Mouse (Mus musculus) neural tube, embryonic 12.5 days (tissue): Measurements from ENCODE around the gene Dlx3. TPM values are rescaled to one million over a fixed set of nuclear protein-coding genes. Genes with fewer than 3 reads are reported as not detected.

ENCODE experiments used
- ATAC-seq: fragments of 200-750 bp; cut with Nextera tagmentation; 2 replicates; pipeline ENCODE4 v1.8.0; 2017; ENCODE audit warnings: low read depth, mild to moderate bottlenecking, moderate TSS enrichment, moderate library complexity; ENCODE audit not compliant: low FRiP score
- H3K27ac ChIP-seq: fragments of 300-500 bp; sonication (generic); 2 replicates; pipeline ENCODE4 v1.5.1; 2016
- H3K27me3 ChIP-seq: fragments of 300-500 bp; sonication (generic); replicated peaks from 2 replicates; pipeline ENCODE4 v1.6.1; 2016; ENCODE audit warnings: mild to moderate bottlenecking
- H3K36me3 ChIP-seq: fragments of 300-500 bp; sonication (generic); 2 replicates; pipeline ENCODE4 v1.6.1; 2016; ENCODE audit warnings: mild to moderate bottlenecking
- H3K4me1 ChIP-seq: fragments of 300-500 bp; sonication (generic); 2 replicates; pipeline ENCODE4 v1.6.1; 2016
- H3K4me2 ChIP-seq: fragments of 300-500 bp; sonication (generic); replicated peaks from 2 replicates; pipeline ENCODE4 v1.6.1; 2016; ENCODE audit warnings: mild to moderate bottlenecking
- H3K4me3 ChIP-seq: fragments of 300-500 bp; sonication (generic); 2 replicates; pipeline ENCODE4 v1.5.1; 2016
- H3K9ac ChIP-seq: fragments of 300-500 bp; sonication (generic); 2 replicates; pipeline ENCODE4 v1.6.1; 2016; ENCODE audit warnings: mild to moderate bottlenecking
- H3K9me3 ChIP-seq: fragments of 300-500 bp; sonication (generic); 2 replicates; pipeline ENCODE4 v1.6.1; 2016; ENCODE audit warnings: mild to moderate bottlenecking
- WGBS: fragments of 180-500 bp; shearing (Covaris S2); methylation state at CpG from one replicate; pipeline ENCODE4 v1.1.7; 2016; 5-methylcytosine and 5-hydroxymethylcytosine counted together
- polyA plus RNA-seq: library from polyadenylated mRNA; unstranded; fragments of >200 nt; fragmentation: Nextera tagmentation; extraction: Ambion mirVana; gene quantifications from 2 replicates; pipeline ENCODE4 v1.2.1, GENCODE M21; 2016

The Dlx3 gene
- polyA plus RNA-seq: 0.81 and 1.2 TPM in 2 replicates

- ATAC-seq: peak; percentile 72
- WGBS: under 1% methylated on average over 55 of the region's 55 CpGs
These were observed at the start of gene Dlx3 for GRCm38 (mm10) chr11:95119990-95120632. TSS of gene Dlx3 (plus strand) at chr11:95120119.

GRCm38 (mm10) chr11:95070140-95071107 lies 49.5 kb upstream of the Dlx3 start:
- Histone ChIP-seq H3K4me1 (peaks cover 8% of the 10 kb centered on the region; the same call in 1 of the 2 replicates), H3K27me3 (peaks cover 13% of the 10 kb centered on the region; the same call in 1 of the 2 replicates), H3K9ac (no peak overlapping the region), H3K4me3 (no peak overlapping the region), H3K27ac (no peak overlapping the region), H3K36me3 (0 out of 2 replicates have a peak, but pooled peaks cover 2% of the 10 kb centered on the region), H3K4me2 (no peak overlapping the region), H3K9me3 (no peaks in the 10 kb centered on the region)
- 68% methylated on average over 8 of the region's 8 CpGs for WGBS
- no peak for ATAC-seq

More at GRCm38 (mm10) chr11:95119990-95120632, at the start of gene Dlx3:
- peaks cover 75% of the 10 kb centered on the region for H3K27me3 ChIP-seq
- peak within 1 kb of the TSS; percentile 41 for H3K4me3 ChIP-seq
- H3K4me2 ChIP-seq: peak within 1 kb of the TSS; percentile 73
- peak within 1 kb of the TSS; percentile 44 for H3K9ac ChIP-seq
- no peak within 1 kb of the TSS for H3K27ac ChIP-seq
- no peaks in the 10 kb centered on the region for H3K36me3 ChIP-seq
- H3K9me3 ChIP-seq: no peaks in the 10 kb centered on the region
- peaks cover 19% of the 10 kb centered on the region for H3K4me1 ChIP-seq

GRCm38 (mm10) chr11:95071266-95071665 lies 48.7 kb upstream of the Dlx3 start:
- peaks cover 14% of the 10 kb centered on the region for H3K4me1 ChIP-seq
- no peak for ATAC-seq
- no peak overlapping the region for H3K9ac ChIP-seq
- 64% methylated on average over 7 of the region's 7 CpGs for WGBS
- peaks cover 22% of the 10 kb centered on the region; the same call in 1 of the 2 replicates for H3K27me3 ChIP-seq
- H3K27ac ChIP-seq: no peak overlapping the region
- H3K9me3 ChIP-seq: no peaks in the 10 kb centered on the region
- no peaks in the 10 kb centered on the region for H3K36me3 ChIP-seq
- H3K4me3 ChIP-seq: no peak overlapping the region
- H3K4me2 ChIP-seq: no peak overlapping the region

- Histone ChIP-seq H3K4me3 (no peak overlapping the region), H3K4me2 (no peak overlapping the region), H3K4me1 (peaks cover 19% of the 10 kb centered on the region), H3K27ac (no peak overlapping the region), H3K36me3 (no peaks in the 10 kb centered on the region), H3K27me3 (peaks cover 29% of the 10 kb centered on the region), H3K9me3 (no peaks in the 10 kb centered on the region), H3K9ac (no peak overlapping the region)
- ATAC-seq: no peak
- WGBS: 67% methylated on average over 8 of the region's 8 CpGs
These were observed 47.8 kb upstream of the Dlx3 start for GRCm38 (mm10) chr11:95072136-95072535.

DNA sequence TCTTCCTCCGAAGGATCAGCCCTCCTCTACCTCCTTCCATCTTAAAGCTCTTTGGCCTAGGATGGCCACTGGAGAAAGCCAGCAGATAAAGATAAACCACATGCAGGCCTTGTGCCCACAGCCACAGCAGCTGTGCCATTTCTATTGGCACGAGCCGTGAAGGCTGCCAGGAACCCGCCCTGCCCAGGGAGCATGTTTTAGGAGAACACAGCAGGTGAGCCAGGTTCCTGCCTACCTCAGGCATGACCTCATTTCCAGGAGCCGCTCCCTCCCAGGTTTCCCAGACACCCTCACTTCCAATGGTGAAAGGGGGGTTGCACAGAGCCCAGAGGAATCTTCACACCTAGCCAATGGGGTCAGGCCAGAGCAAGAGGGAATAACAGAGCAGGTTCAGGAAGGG lies 47.1 kb upstream of the Dlx3 start:
- Histone ChIP-seq H3K4me2 (no peak overlapping the region; the same call in 1 of the 2 replicates), H3K4me1 (peaks cover 20% of the 10 kb centered on the region), H3K27me3 (peaks cover 35% of the 10 kb centered on the region), H3K9me3 (no peaks in the 10 kb centered on the region), H3K4me3 (no peak overlapping the region), H3K36me3 (no peaks in the 10 kb centered on the region), H3K27ac (no peak overlapping the region), H3K9ac (no peak overlapping the region)
- 73% methylated on average over 5 of the region's 5 CpGs for WGBS
- no peak for ATAC-seq

GRCm38 (mm10) chr11:95073835-95074234 lies 46.1 kb upstream of the Dlx3 start:
- 78% methylated on average over 4 of the region's 4 CpGs for WGBS
- ATAC-seq: no peak
- Histone ChIP-seq H3K4me2 (no peak overlapping the region), H3K27me3 (peaks cover 45% of the 10 kb centered on the region), H3K36me3 (no peaks in the 10 kb centered on the region), H3K9ac (no peak overlapping the region), H3K27ac (no peak overlapping the region), H3K9me3 (no peaks in the 10 kb centered on the region), H3K4me1 (peaks cover 20% of the 10 kb centered on the region), H3K4me3 (no peak overlapping the region)

DNA sequence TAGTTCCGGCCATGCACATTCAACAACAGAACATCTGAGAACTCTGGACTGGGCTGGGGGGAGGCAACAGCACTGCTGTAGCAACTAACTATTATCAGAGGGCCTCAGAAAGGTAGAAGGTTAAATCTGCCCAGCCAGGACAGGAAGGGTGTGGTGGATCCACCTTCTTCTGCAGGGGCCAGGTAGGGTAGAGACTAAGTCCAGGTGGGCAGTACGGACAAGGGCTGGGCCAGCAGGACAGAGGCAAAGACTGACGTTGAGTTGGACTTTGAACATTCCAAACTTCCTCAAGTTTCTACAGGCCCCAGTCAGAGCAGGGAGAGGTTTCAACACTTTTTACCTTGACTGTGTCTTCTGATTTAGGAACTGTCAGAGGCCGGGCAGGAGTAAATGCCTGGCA lies 45.2 kb upstream of the Dlx3 start:
- Histone ChIP-seq H3K27me3 (peaks cover 51% of the 10 kb centered on the region), H3K4me3 (no peak overlapping the region), H3K27ac (no peak overlapping the region), H3K9me3 (no peaks in the 10 kb centered on the region), H3K9ac (no peak overlapping the region), H3K4me1 (peaks cover 20% of the 10 kb centered on the region), H3K4me2 (peak overlapping the region; percentile 88), H3K36me3 (no peaks in the 10 kb centered on the region)
- 79% methylated on average over 4 of the region's 4 CpGs for WGBS
- ATAC-seq: no peak

DNA sequence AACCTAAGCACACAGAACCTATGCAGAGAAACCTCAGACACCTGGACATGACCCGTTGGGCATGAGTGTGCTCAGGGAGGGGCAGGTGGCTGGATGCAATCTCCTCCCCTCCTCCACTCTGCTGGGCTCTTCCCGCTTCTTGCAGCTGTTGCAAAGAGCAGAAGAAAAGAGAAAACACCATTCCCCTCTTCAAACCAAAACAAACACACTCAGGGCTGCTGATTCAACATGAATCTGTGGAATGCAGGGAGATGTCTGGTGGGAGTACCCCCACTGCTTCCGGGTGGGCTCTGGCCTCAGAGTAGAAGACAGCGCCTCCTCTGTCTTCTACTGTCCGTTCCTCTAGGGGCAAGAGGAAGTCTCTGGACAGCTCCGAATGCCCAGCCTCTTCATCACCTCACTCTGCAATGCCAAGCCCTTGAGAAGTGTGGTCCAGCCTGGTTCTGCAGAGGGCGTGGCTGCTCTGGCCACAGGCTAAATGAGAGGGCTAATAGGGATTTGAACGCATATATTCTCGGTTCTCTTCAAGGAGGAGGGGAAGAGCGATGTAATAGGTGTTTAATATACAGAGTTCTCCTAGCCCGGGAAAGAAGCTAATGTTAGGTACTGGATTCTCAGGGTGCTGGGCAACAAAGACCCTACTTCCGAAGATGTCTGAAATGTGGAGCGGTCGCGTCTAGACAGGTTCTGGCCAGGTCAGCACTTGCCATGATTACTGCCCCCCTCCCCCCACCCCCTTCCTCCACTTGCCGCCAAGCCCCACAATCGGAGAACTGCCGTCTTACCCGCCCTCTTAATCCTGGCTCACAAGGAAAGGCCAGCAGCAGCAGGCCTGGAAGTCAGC lies 44.5 kb upstream of the Dlx3 start:
- ATAC-seq: no peak
- Histone ChIP-seq H3K9ac (peak overlapping the region; percentile 67), H3K4me1 (peaks cover 20% of the 10 kb centered on the region), H3K4me3 (peak overlapping the region; percentile 59), H3K36me3 (no peaks in the 10 kb centered on the region), H3K4me2 (peak overlapping the region; percentile 88), H3K9me3 (no peaks in the 10 kb centered on the region), H3K27me3 (peaks cover 54% of the 10 kb centered on the region), H3K27ac (no peak overlapping the region)
- 9% methylated on average over 19 of the region's 19 CpGs for WGBS

- peak; percentile 63 for ATAC-seq
- Histone ChIP-seq H3K4me2 (peak overlapping the region; percentile 88), H3K36me3 (no peaks in the 10 kb centered on the region), H3K9me3 (no peaks in the 10 kb centered on the region), H3K9ac (peak overlapping the region; percentile 67), H3K4me1 (peaks cover 20% of the 10 kb centered on the region), H3K4me3 (peak overlapping the region; percentile 59), H3K27ac (no peak overlapping the region), H3K27me3 (peaks cover 54% of the 10 kb centered on the region)
- WGBS: 1% methylated on average over 42 of the region's 42 CpGs
These were observed 43.8 kb upstream of the Dlx3 start for GRCm38 (mm10) chr11:95076041-95076535.

GRCm38 (mm10) chr11:95076536-95077111 lies 43.3 kb upstream of the Dlx3 start, which contains the start of gene Itga3:
TSS of gene Itga3 (minus strand) at chr11:95076801.
- peaks cover 54% of the 10 kb centered on the region for H3K27me3 ChIP-seq
- no peaks in the 10 kb centered on the region for H3K36me3 ChIP-seq
- peak; percentile 66 for ATAC-seq
- H3K27ac ChIP-seq: 0 out of 2 replicates have a peak within 1 kb of the TSS, but pooled peaks have one; percentile 7
- H3K4me1 ChIP-seq: peaks cover 20% of the 10 kb centered on the region
- peak within 1 kb of the TSS; percentile 67 for H3K9ac ChIP-seq
- H3K9me3 ChIP-seq: no peaks in the 10 kb centered on the region
- WGBS: under 1% methylated on average over 45 of the region's 51 CpGs
- H3K4me3 ChIP-seq: peak within 1 kb of the TSS; percentile 59
- peak within 1 kb of the TSS; percentile 88 for H3K4me2 ChIP-seq

- no peak overlapping the region for H3K9ac ChIP-seq
- H3K4me1 ChIP-seq: peaks cover 20% of the 10 kb centered on the region
- H3K36me3 ChIP-seq: no peaks in the 10 kb centered on the region
- H3K4me2 ChIP-seq: no peak overlapping the region
- H3K27me3 ChIP-seq: peaks cover 54% of the 10 kb centered on the region
- H3K9me3 ChIP-seq: no peaks in the 10 kb centered on the region
- H3K27ac ChIP-seq: no peak overlapping the region
- WGBS: 74% methylated on average over 7 of the region's 7 CpGs
- no peak overlapping the region for H3K4me3 ChIP-seq
- no peak for ATAC-seq
These were observed 42.0 kb upstream of the Dlx3 start for GRCm38 (mm10) chr11:95077956-95078355.
